Mouse (Mus musculus) lung, embryonic 16.5 days (tissue): ENCODE measurements around the gene Nlrx1. TPM values are rescaled to one million over a fixed set of nuclear protein-coding genes. Genes with fewer than 3 reads are reported as not detected.
A peak's percentile ranks its signal among the peaks of the same experiment; 100 is the strongest.

Source experiments
- ATAC-seq: fragments of 200-750 bp; cut with Nextera tagmentation; 2 replicates; pipeline ENCODE4 v1.8.0; 2017; ENCODE audit warnings: low read depth, mild to moderate bottlenecking, moderate library complexity
- H3K27ac ChIP-seq: fragments of 300-500 bp; sonication (generic); 2 replicates; pipeline ENCODE4 v1.5.1; 2014; ENCODE audit warnings: mild to moderate bottlenecking, control low read depth, low read length
- H3K27me3 ChIP-seq: fragments of 300-500 bp; sonication (generic); 2 replicates; pipeline ENCODE4 v1.6.1; 2014; ENCODE audit warnings: low read depth, low read length, mixed read lengths; ENCODE audit not compliant: control insufficient read depth, insufficient read depth
- H3K36me3 ChIP-seq: fragments of 300-500 bp; sonication (generic); 2 replicates; pipeline ENCODE4 v1.6.1; 2014; ENCODE audit warnings: low read length; ENCODE audit not compliant: control insufficient read depth, insufficient read depth
- H3K4me1 ChIP-seq: fragments of 300-500 bp; sonication (generic); replicated peaks from 2 replicates; pipeline ENCODE4 v1.6.1; 2014; ENCODE audit warnings: low read length, mixed read lengths; ENCODE audit not compliant: control insufficient read depth, insufficient read depth
- H3K4me2 ChIP-seq: fragments of 300-500 bp; sonication (generic); 2 replicates; pipeline ENCODE4 v1.6.1; 2014; ENCODE audit warnings: low read depth, low read length, control low read depth
- H3K4me3 ChIP-seq: fragments of 300-500 bp; sonication (generic); 2 replicates; pipeline ENCODE4 v1.5.1; 2014; ENCODE audit warnings: mild to moderate bottlenecking, low read length, control low read depth
- H3K9ac ChIP-seq: fragments of 300-500 bp; sonication (generic); 2 replicates; pipeline ENCODE4 v1.6.1; 2014; ENCODE audit warnings: low read length, control low read depth
- H3K9me3 ChIP-seq: fragments of 300-500 bp; sonication (generic); 2 replicates; pipeline ENCODE4 v1.6.1; 2016; ENCODE audit warnings: low read length; ENCODE audit not compliant: control insufficient read depth
- WGBS: fragments of 180-500 bp; shearing (Covaris S2); extraction: QIAGEN DNeasy Blood & Tissue Kit; methylation state at CpG from one replicate; pipeline ENCODE4 v1.1.7; 2014; 5-methylcytosine and 5-hydroxymethylcytosine counted together
- polyA plus RNA-seq: library from polyadenylated mRNA; unstranded; fragments of >200 nt; fragmentation: Nextera tagmentation; extraction: Ambion mirVana; gene quantifications from 2 replicates; pipeline ENCODE4 v1.2.1, GENCODE M21; 2015

Nlrx1 gene
- polyA plus RNA-seq, 1 experiment from 2014 or later = 10.4 TPM

DNA sequence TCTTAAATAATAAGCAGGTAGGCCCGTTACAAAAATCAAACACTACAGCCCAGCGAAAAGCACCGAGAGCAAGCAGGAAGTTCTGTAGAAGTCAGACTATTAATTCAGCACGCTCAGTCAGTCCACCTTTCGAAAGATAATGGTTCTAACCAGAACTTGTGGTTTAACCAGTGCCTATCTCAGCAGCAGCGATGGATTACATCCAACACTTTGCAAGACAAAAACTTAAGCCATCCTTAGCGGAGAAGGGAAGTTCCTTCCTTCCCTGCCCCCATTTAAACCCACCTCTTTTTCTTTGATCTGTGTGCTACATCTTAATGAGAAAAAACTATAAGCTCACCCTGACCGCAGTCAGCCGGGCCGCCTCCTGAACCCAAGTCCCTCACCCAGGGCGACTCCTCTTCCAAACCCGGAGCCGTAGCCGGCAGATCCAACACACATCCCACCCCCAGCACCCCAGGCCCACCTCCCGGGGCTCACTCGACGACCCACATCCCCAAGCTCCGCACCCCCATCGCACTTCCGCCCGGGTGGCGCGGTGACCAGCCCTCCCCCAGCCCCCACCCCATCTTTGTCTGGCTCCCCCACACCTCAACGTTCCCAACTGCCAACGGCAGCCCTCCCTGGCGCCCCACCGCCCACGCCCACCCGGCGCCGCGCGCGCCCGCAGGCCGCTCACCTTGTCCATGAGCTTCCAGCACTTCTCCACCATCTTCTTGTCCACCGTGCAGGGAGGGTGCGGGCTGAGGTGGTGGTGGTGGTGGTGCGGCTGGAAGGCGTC, 35.2 kb downstream of the Nlrx1 start:
- peak overlapping the region; percentile 93 for H3K9ac ChIP-seq
- H3K36me3 ChIP-seq = 0 out of 2 replicates have a peak, but pooled peaks cover under 1% of the 10 kb centered on the region
- peak overlapping the region; percentile 92 for H3K27ac ChIP-seq
- peaks cover 12% of the 10 kb centered on the region for H3K4me1 ChIP-seq
- peak overlapping the region; percentile 92 for H3K4me3 ChIP-seq
- under 1% methylated on average over 40 of the region's 40 CpGs for WGBS
- peak; percentile 66 for ATAC-seq
- H3K9me3 ChIP-seq = no peaks in the 10 kb centered on the region
- no peaks in the 10 kb centered on the region for H3K27me3 ChIP-seq
- peak overlapping the region; percentile 79 for H3K4me2 ChIP-seq

DNA sequence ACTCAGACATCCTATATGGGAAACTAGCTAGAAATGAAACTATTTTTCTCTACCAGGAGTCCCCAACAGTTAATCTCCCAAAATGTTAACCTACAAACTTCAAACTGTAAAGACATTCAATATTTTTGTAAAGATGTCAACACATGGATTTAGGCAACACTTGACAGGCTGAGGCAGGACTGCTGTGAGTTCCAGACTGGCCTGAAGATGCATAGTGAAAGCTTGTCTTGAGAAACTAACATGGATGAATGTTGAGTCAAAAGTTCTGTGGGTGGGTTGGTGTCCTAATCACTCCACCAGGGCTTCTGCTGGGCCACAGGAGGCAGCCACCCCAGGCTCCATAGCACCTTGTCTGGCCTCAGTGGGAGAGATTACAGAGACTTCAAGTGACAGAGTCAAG, 36.8 kb downstream of the Nlrx1 start:
- Histone ChIP-seq H3K4me2 (peak overlapping the region; percentile 79; the same call in 1 of the 2 replicates), H3K27me3 (no peaks in the 10 kb centered on the region), H3K27ac (no peak overlapping the region), H3K4me3 (no peak overlapping the region), H3K9me3 (no peaks in the 10 kb centered on the region), H3K4me1 (peaks cover 12% of the 10 kb centered on the region), H3K36me3 (0 out of 2 replicates have a peak, but pooled peaks cover 4% of the 10 kb centered on the region), H3K9ac (no peak overlapping the region)
- ATAC-seq = no peak

DNA sequence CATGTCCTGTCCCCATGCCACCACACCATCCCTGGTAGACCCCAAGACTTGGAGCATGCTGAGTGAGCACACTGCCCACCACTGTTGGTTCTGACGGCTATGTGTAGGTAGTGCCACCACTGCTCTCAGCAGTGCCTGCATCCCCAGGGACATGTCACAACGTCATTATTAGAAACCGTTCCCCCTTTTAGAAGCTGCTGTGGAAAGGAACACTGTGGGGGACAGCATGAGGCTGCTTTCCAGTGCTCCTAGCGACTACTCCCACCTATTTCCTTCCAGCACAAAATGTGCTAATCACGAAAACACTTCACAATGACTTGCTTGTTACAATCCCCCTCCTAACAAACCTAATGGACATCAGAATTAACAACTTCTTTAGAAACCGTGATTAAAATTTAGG, 42.4 kb downstream of the Nlrx1 start:
- H3K4me3 ChIP-seq = no peak overlapping the region
- ATAC-seq = no peak
- no peaks in the 10 kb centered on the region for H3K27me3 ChIP-seq
- no peak overlapping the region for H3K9ac ChIP-seq
- no peak overlapping the region for H3K4me2 ChIP-seq
- 0 out of 2 replicates have a peak, but pooled peaks cover 4% of the 10 kb centered on the region for H3K36me3 ChIP-seq
- H3K4me1 ChIP-seq = peaks cover 3% of the 10 kb centered on the region
- WGBS = 71% methylated on average over 6 of the region's 6 CpGs
- H3K27ac ChIP-seq = no peak overlapping the region
- no peaks in the 10 kb centered on the region for H3K9me3 ChIP-seq

DNA sequence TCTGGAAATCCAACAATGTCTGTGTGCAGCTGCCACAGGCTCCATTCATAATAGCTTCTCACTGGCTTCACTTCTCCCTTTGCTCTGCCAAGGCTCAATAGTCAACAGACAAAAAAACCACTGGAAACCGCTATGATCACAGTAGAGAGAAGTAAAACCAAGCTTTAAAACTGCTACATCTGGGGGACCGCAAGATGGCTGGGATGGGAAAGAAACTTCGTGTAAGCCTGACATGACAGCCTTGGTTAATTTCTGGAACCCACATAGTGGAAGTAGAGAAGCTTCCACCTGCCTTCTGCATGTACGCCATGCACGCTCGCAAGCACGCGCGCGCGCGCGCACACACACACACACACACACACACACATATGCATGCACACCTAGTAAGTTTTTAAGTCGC, 54.9 kb downstream of the Nlrx1 start:
- no peak for ATAC-seq
- Histone ChIP-seq H3K4me3 (no peak overlapping the region), H3K4me2 (no peak overlapping the region), H3K27me3 (no peaks in the 10 kb centered on the region), H3K9ac (no peak overlapping the region), H3K36me3 (peaks cover 3% of the 10 kb centered on the region; the same call in 1 of the 2 replicates), H3K27ac (no peak overlapping the region), H3K4me1 (no peaks in the 10 kb centered on the region), H3K9me3 (no peaks in the 10 kb centered on the region)
- 93% methylated on average over 14 of the region's 14 CpGs for WGBS

DNA sequence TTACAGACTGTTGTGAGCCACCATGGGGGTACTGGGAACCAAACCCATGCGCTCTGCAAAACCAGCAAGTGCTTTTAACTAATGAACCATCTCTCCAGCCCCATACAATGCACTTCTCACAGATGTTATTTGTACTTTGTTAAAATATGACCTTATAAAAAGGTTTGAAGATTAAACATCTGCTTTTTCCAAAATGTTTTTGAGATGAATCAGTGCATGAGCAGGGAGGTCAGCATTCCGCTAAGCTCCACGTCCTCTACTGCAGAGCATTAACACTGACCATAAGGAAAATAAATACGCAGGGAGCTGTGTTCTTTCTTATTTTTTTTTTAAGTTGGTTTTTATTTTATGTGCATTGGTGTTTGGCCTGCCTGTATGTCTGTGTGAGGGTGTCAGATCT, 56.0 kb downstream of the Nlrx1 start:
- Histone ChIP-seq H3K4me2 (no peak overlapping the region), H3K4me1 (no peaks in the 10 kb centered on the region), H3K4me3 (no peak overlapping the region), H3K27ac (no peak overlapping the region), H3K9ac (no peak overlapping the region), H3K9me3 (no peaks in the 10 kb centered on the region), H3K36me3 (peaks cover 3% of the 10 kb centered on the region; the same call in 1 of the 2 replicates), H3K27me3 (no peaks in the 10 kb centered on the region)
- 92% methylated on average over 4 of the region's 4 CpGs for WGBS
- ATAC-seq = no peak

DNA sequence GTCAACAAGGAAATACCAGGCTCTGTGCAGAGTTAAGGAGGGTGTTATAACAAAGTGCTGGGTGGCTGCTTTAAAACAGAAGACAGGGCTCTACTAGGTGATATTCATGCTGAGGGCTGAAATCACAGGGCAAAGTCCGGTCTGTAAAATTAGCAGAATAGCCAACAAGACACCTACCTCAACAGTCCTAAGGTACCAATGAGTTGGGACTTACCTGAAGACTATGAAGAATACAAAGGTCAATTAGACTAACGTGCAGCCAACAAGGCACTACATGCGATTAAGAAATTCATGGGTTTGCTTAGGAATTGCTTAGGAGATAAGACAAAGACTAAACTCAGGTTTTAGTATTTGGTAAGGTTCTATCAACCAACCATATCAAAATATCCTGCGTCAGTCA, 59.0 kb downstream of the Nlrx1 start:
- ATAC-seq = no peak
- 95% methylated on average over 4 of the region's 4 CpGs for WGBS
- H3K4me2 ChIP-seq = no peak overlapping the region
- H3K9me3 ChIP-seq = no peaks in the 10 kb centered on the region
- no peak overlapping the region for H3K27ac ChIP-seq
- H3K4me3 ChIP-seq = no peak overlapping the region
- no peaks in the 10 kb centered on the region for H3K27me3 ChIP-seq
- peaks cover 3% of the 10 kb centered on the region; the same call in 1 of the 2 replicates for H3K36me3 ChIP-seq
- H3K4me1 ChIP-seq = no peaks in the 10 kb centered on the region
- no peak overlapping the region for H3K9ac ChIP-seq

DNA sequence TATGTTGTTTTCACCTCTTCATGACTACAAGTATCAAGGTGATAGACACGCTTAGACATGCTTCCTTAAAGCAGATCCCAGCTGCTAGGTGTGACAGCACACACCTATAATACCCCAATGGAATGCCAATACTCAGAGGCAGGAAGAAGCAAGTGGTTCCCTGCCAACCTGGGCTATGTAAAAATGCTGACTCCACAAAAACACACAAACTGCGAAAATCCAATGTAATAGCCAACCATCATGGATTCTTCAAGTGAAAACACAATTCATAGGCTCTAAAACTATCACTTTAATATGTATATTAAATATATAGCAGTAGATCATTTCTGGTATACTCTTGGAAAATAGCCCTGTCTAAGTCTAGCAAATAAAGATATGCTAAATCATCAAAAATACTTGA, 60.6 kb downstream of the Nlrx1 start:
- H3K27me3 ChIP-seq = no peaks in the 10 kb centered on the region
- H3K4me2 ChIP-seq = no peak overlapping the region
- H3K27ac ChIP-seq = no peak overlapping the region
- WGBS = 93% methylated on average over 2 of the region's 2 CpGs
- H3K4me1 ChIP-seq = no peaks in the 10 kb centered on the region
- no peak overlapping the region for H3K4me3 ChIP-seq
- no peaks in the 10 kb centered on the region for H3K9me3 ChIP-seq
- ATAC-seq = no peak
- H3K9ac ChIP-seq = no peak overlapping the region
- peaks cover 3% of the 10 kb centered on the region; the same call in 1 of the 2 replicates for H3K36me3 ChIP-seq

Other genes starting within 250 kb of the Nlrx1 start
- gene Thy1, start 225.2 kb downstream of the Nlrx1 start, polyA plus RNA-seq = 2.4 and 4.1 TPM in 2 replicates
- gene Usp2, start 201.6 kb downstream of the Nlrx1 start, polyA plus RNA-seq = 12.2 and 16.9 TPM in 2 replicates
- gene Mfrp, start 166.9 kb downstream of the Nlrx1 start, polyA plus RNA-seq = 0.20 and 0.21 TPM in 2 replicates
- gene C1qtnf5, start 161.4 kb downstream of the Nlrx1 start, polyA plus RNA-seq = 5.4 and 5.6 TPM in 2 replicates
- gene Gm49380, start 155.1 kb downstream of the Nlrx1 start, polyA plus RNA-seq = 0.13 and 0.14 TPM in 2 replicates
- 60.1 and 63.8 TPM in 2 replicates for gene Rnf26, start 155.1 kb downstream of the Nlrx1 start, polyA plus RNA-seq
- gene Mcam, start 134.1 kb downstream of the Nlrx1 start, polyA plus RNA-seq = 99.1 and 104 TPM in 2 replicates
- gene Cbl, start 34.5 kb downstream of the Nlrx1 start, polyA plus RNA-seq = 15.3 and 15.5 TPM in 2 replicates
- 7.3 and 14.3 TPM in 2 replicates for gene Ccdc153, start 27.9 kb downstream of the Nlrx1 start, polyA plus RNA-seq
- 0.11 TPM in 1 of 2 replicates, not detected in the other for gene Pdzd3, start 17.1 kb downstream of the Nlrx1 start, polyA plus RNA-seq
- gene Abcg4, start 20.0 kb upstream of the Nlrx1 start, polyA plus RNA-seq = 1.4 and 2.1 TPM in 2 replicates
- 24.3 and 25.1 TPM in 2 replicates for gene Hinfp, start 37.1 kb upstream of the Nlrx1 start, polyA plus RNA-seq
- gene C2cd2l, start 51.7 kb upstream of the Nlrx1 start, polyA plus RNA-seq = 6.8 and 7.4 TPM in 2 replicates
- 38.0 and 42.3 TPM in 2 replicates for gene Dpagt1, start 57.4 kb upstream of the Nlrx1 start, polyA plus RNA-seq
- gene H2afx, start 66.1 kb upstream of the Nlrx1 start, polyA plus RNA-seq = 318 and 395 TPM in 2 replicates
- 110 and 117 TPM in 2 replicates for gene Hmbs, start 75.6 kb upstream of the Nlrx1 start, polyA plus RNA-seq
- 31.4 and 32.8 TPM in 2 replicates for gene Vps11, start 93.1 kb upstream of the Nlrx1 start, polyA plus RNA-seq
- gene Hyou1, start 110.9 kb upstream of the Nlrx1 start, polyA plus RNA-seq = 38.2 and 42.0 TPM in 2 replicates
- 19.9 and 21.9 TPM in 2 replicates for gene Slc37a4, start 128.3 kb upstream of the Nlrx1 start, polyA plus RNA-seq
- gene Rps25, start 138.5 kb upstream of the Nlrx1 start, polyA plus RNA-seq = 1,846 and 1,855 TPM in 2 replicates
- gene Trappc4, start 139.0 kb upstream of the Nlrx1 start, polyA plus RNA-seq = 131 and 135 TPM in 2 replicates
- 32.5 TPM in 2 replicates for gene Ccdc84, start 150.0 kb upstream of the Nlrx1 start, polyA plus RNA-seq
- gene Foxr1, start 172.5 kb upstream of the Nlrx1 start, polyA plus RNA-seq = not detected in 2 replicates
- 1.8 and 2.0 TPM in 2 replicates for gene Upk2, start 186.4 kb upstream of the Nlrx1 start, polyA plus RNA-seq
- gene Bcl9l, start 214.2 kb upstream of the Nlrx1 start, polyA plus RNA-seq = 14.1 and 16.1 TPM in 2 replicates